Mouse (Mus musculus): ENCODE measurements around the gene Rgs9. TPM values are rescaled to one million over a fixed set of nuclear protein-coding genes. Genes with fewer than 3 reads are reported as not detected.
A peak's percentile ranks its signal among the peaks of the same experiment; 100 is the strongest.

Rgs9 gene
- polyA plus RNA-seq, 1 experiment, result 4.8 TPM

DNA sequence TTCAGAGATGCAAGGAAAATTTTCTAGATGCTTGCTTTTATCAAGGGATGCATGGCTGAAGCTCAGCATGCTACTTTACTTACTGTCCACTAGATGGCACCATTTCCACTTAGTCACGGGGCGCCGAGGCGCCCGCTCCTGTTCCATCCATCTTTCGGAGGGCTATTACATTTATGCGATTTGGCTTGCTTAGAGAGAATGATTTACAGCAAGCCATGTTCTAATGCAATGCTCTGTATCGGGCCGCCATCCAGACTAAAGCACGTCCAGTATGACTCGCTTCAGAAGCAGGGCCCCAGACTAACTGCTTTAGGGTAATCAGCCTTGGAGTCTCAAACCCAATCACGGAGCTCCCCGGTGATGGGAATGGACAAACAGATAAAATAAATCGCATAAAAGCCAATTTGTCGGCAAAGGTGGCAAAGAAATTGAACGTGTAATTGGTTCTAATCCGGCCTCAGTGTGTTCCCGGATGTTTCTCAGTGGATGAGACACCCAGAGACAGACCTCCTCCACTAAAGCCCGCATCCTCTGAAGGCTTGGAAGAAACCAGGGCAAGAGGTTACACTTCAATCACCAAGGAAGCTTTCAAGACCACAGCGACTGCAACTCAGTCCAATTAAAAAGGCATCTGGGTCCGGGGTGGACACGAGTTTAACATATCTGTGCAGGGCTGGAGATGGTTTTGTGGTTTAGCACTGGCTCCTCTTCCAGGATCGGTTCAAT is 53.1 kb downstream of the Rgs9 start:
- Histone ChIP-seq H3K27me3 (ENCODE audit: control insufficient read depth, insufficient read depth, low read length, poor library complexity, severe bottlenecking) (no peaks in the 10 kb centered on the region; the same call in 1 of the 2 replicates), H3K4me3 (ENCODE audit: low read depth, low read length) (peak overlapping the region; percentile 78), H3K9me3 (replicated peaks; ENCODE audit: control insufficient read depth, insufficient read depth, low read length, poor library complexity, severe bottlenecking) (no peaks in the 10 kb centered on the region), H3K9ac (ENCODE audit: low read depth, poor library complexity, severe bottlenecking) (peak overlapping the region; percentile 71; the same call in 1 of the 2 replicates), H3K4me1 (ENCODE audit: control insufficient read depth, insufficient read depth, low read length) (no peaks in the 10 kb centered on the region), H3K27ac (ENCODE audit: insufficient read depth, low read length) (no peak overlapping the region), H3K36me3 (ENCODE audit: control insufficient read depth, insufficient read depth, low read length, poor library complexity, severe bottlenecking) (no peaks in the 10 kb centered on the region)
- TF ChIP-seq EP300 (IDR thresholded peaks at IDR 0.05; ENCODE audit: insufficient read depth, low read depth, low read length) (no peak), POLR2A (IDR thresholded peaks at IDR 0.05; ENCODE audit: insufficient read depth, low read length) (no peak), CTCF (IDR thresholded peaks at IDR 0.05; ENCODE audit: low read depth, low read length) (peak; percentile 82)

- TF ChIP-seq CTCF (IDR thresholded peaks at IDR 0.05; ENCODE audit: low read depth, low read length), result no peak
- TF ChIP-seq EP300 (IDR thresholded peaks at IDR 0.05; ENCODE audit: insufficient read depth, low read depth, low read length), result no peak
- TF ChIP-seq POLR2A (IDR thresholded peaks at IDR 0.05; ENCODE audit: insufficient read depth, low read length), result no peak
These were observed 57.8 kb downstream of the Rgs9 start for GRCm38 (mm10) chr11:109240126-109240525.

GRCm38 (mm10) chr11:109238671-109239070 is 59.3 kb downstream of the Rgs9 start:
- TF ChIP-seq CTCF (IDR thresholded peaks at IDR 0.05; ENCODE audit: low read depth, low read length) (no peak), EP300 (IDR thresholded peaks at IDR 0.05; ENCODE audit: insufficient read depth, low read depth, low read length) (no peak), POLR2A (IDR thresholded peaks at IDR 0.05; ENCODE audit: insufficient read depth, low read length) (no peak)
- Histone ChIP-seq H3K9me3 (replicated peaks; ENCODE audit: control insufficient read depth, insufficient read depth, low read length, poor library complexity, severe bottlenecking) (no peaks in the 10 kb centered on the region; the same call in 1 of the 2 replicates), H3K27ac (ENCODE audit: insufficient read depth, low read length) (no peak overlapping the region), H3K4me3 (ENCODE audit: low read depth, low read length) (no peak overlapping the region), H3K27me3 (ENCODE audit: control insufficient read depth, insufficient read depth, low read length, poor library complexity, severe bottlenecking) (no peaks in the 10 kb centered on the region; the same call in 1 of the 2 replicates), H3K9ac (ENCODE audit: low read depth, poor library complexity, severe bottlenecking) (no peak overlapping the region), H3K4me1 (ENCODE audit: control insufficient read depth, insufficient read depth, low read length) (peaks cover 2% of the 10 kb centered on the region), H3K36me3 (ENCODE audit: control insufficient read depth, insufficient read depth, low read length, poor library complexity, severe bottlenecking) (no peaks in the 10 kb centered on the region)

More at GRCm38 (mm10) chr11:109240126-109240525, 57.8 kb downstream of the Rgs9 start:
- Histone ChIP-seq H3K36me3 (ENCODE audit: control insufficient read depth, insufficient read depth, low read length, poor library complexity, severe bottlenecking) (no peaks in the 10 kb centered on the region), H3K27ac (ENCODE audit: insufficient read depth, low read length) (no peak overlapping the region), H3K4me3 (ENCODE audit: low read depth, low read length) (no peak overlapping the region), H3K9me3 (replicated peaks; ENCODE audit: control insufficient read depth, insufficient read depth, low read length, poor library complexity, severe bottlenecking) (no peaks in the 10 kb centered on the region; the same call in 1 of the 2 replicates), H3K27me3 (ENCODE audit: control insufficient read depth, insufficient read depth, low read length, poor library complexity, severe bottlenecking) (no peaks in the 10 kb centered on the region; the same call in 1 of the 2 replicates), H3K4me1 (ENCODE audit: control insufficient read depth, insufficient read depth, low read length) (peaks cover 2% of the 10 kb centered on the region), H3K9ac (ENCODE audit: low read depth, poor library complexity, severe bottlenecking) (no peak overlapping the region)

DNA sequence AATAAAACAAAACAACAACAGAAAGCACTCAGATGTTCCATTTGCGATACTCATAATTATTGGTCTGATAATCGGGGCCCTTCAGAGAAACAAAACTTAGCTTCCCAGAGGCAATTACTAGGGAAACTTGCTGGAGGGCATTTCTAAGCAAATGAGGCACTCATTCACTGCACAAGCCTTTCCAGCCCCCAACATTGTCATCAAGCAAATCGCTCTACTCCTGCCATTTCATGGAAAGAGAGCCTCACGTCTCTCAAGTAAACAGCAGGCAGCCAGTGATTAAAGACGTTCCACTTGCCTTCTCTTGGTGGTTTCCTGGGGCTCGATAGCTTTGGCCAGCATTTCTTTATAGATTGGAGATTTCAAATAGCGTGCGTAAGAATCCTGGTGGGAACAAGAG is 60.1 kb downstream of the Rgs9 start:
- Histone ChIP-seq H3K4me3 (ENCODE audit: low read depth, low read length) (no peak overlapping the region), H3K9me3 (replicated peaks; ENCODE audit: control insufficient read depth, insufficient read depth, low read length, poor library complexity, severe bottlenecking) (no peaks in the 10 kb centered on the region; the same call in 1 of the 2 replicates), H3K4me1 (ENCODE audit: control insufficient read depth, insufficient read depth, low read length) (peaks cover 2% of the 10 kb centered on the region), H3K36me3 (ENCODE audit: control insufficient read depth, insufficient read depth, low read length, poor library complexity, severe bottlenecking) (no peaks in the 10 kb centered on the region), H3K27ac (ENCODE audit: insufficient read depth, low read length) (no peak overlapping the region), H3K9ac (ENCODE audit: low read depth, poor library complexity, severe bottlenecking) (no peak overlapping the region), H3K27me3 (ENCODE audit: control insufficient read depth, insufficient read depth, low read length, poor library complexity, severe bottlenecking) (no peaks in the 10 kb centered on the region; the same call in 1 of the 2 replicates)
- TF ChIP-seq POLR2A (IDR thresholded peaks at IDR 0.05; ENCODE audit: insufficient read depth, low read length) (no peak), CTCF (IDR thresholded peaks at IDR 0.05; ENCODE audit: low read depth, low read length) (no peak), EP300 (IDR thresholded peaks at IDR 0.05; ENCODE audit: insufficient read depth, low read depth, low read length) (no peak)

DNA sequence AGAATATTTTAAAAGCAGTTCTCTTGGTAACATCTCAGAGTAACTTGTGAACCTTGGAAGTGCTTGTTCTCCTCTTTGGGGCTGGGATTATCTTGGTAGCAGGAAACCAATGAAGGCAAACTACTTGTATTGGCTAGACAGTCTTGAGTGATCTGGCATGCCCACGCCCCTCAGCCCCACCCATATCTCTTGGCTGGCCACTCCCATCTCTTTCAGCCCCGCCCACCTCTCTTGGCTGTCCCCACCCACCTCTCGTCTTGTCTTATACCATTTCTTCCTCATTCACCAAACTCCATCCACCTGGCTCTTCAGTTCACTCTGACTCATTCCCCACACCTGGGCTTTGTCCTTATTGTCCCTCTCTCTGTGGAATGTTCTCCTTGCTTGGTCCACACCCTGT is 64.3 kb downstream of the Rgs9 start:
- Histone ChIP-seq H3K9ac (ENCODE audit: low read depth, poor library complexity, severe bottlenecking) (no peak overlapping the region), H3K36me3 (ENCODE audit: control insufficient read depth, insufficient read depth, low read length, poor library complexity, severe bottlenecking) (no peaks in the 10 kb centered on the region), H3K27ac (ENCODE audit: insufficient read depth, low read length) (no peak overlapping the region), H3K9me3 (replicated peaks; ENCODE audit: control insufficient read depth, insufficient read depth, low read length, poor library complexity, severe bottlenecking) (no peaks in the 10 kb centered on the region; the same call in 1 of the 2 replicates), H3K27me3 (ENCODE audit: control insufficient read depth, insufficient read depth, low read length, poor library complexity, severe bottlenecking) (no peaks in the 10 kb centered on the region; the same call in 1 of the 2 replicates), H3K4me1 (ENCODE audit: control insufficient read depth, insufficient read depth, low read length) (peaks cover 2% of the 10 kb centered on the region), H3K4me3 (ENCODE audit: low read depth, low read length) (no peak overlapping the region)
- no peak for TF ChIP-seq CTCF (IDR thresholded peaks at IDR 0.05; ENCODE audit: low read depth, low read length)
- no peak for TF ChIP-seq EP300 (IDR thresholded peaks at IDR 0.05; ENCODE audit: insufficient read depth, low read depth, low read length)
- TF ChIP-seq POLR2A (IDR thresholded peaks at IDR 0.05; ENCODE audit: insufficient read depth, low read length), result no peak

GRCm38 (mm10) chr11:109232811-109233210 is 65.1 kb downstream of the Rgs9 start:
- Histone ChIP-seq H3K9ac (ENCODE audit: low read depth, poor library complexity, severe bottlenecking) (no peak overlapping the region), H3K4me1 (ENCODE audit: control insufficient read depth, insufficient read depth, low read length) (no peaks in the 10 kb centered on the region), H3K36me3 (ENCODE audit: control insufficient read depth, insufficient read depth, low read length, poor library complexity, severe bottlenecking) (no peaks in the 10 kb centered on the region), H3K27ac (ENCODE audit: insufficient read depth, low read length) (no peak overlapping the region), H3K9me3 (replicated peaks; ENCODE audit: control insufficient read depth, insufficient read depth, low read length, poor library complexity, severe bottlenecking) (no peaks in the 10 kb centered on the region; the same call in 1 of the 2 replicates), H3K4me3 (ENCODE audit: low read depth, low read length) (no peak overlapping the region), H3K27me3 (ENCODE audit: control insufficient read depth, insufficient read depth, low read length, poor library complexity, severe bottlenecking) (no peaks in the 10 kb centered on the region; the same call in 1 of the 2 replicates)
- no peak for TF ChIP-seq EP300 (IDR thresholded peaks at IDR 0.05; ENCODE audit: insufficient read depth, low read depth, low read length)
- TF ChIP-seq POLR2A (IDR thresholded peaks at IDR 0.05; ENCODE audit: insufficient read depth, low read length), result no peak
- no peak for TF ChIP-seq CTCF (IDR thresholded peaks at IDR 0.05; ENCODE audit: low read depth, low read length)

All from ES-Bruce4 (cell line).